Mouse (Mus musculus) cerebellum, adult 2 months (tissue): ENCODE data around the gene Cfap77. TPM values are rescaled to one million over a fixed set of nuclear protein-coding genes. Genes with fewer than 3 reads are reported as not detected.

Source experiments
- DNase-seq, 2 experiments: peaks; one replicate each; pipeline ENCODE4 v3.0.0; 2021
- H3K27ac ChIP-seq: fragments of 200-500 bp; 2 replicates; pipeline ENCODE4 v1.5.1; 2012; ENCODE audit warnings: low read length, control low read depth, inconsistent platforms; ENCODE audit not compliant: insufficient read depth
- H3K27me3 ChIP-seq: fragments of 200-500 bp; 2 replicates; pipeline ENCODE4 v1.6.1; 2012; ENCODE audit warnings: inconsistent platforms, mild to moderate bottlenecking, low read length, moderate library complexity; ENCODE audit not compliant: control insufficient read depth, insufficient read depth
- H3K4me1 ChIP-seq: fragments of 200-500 bp; 2 replicates; pipeline ENCODE4 v1.6.1; 2011; ENCODE audit warnings: low read length; ENCODE audit not compliant: control insufficient read depth, insufficient read depth
- H3K4me3 ChIP-seq: fragments of 200-500 bp; replicated peaks from 2 replicates; pipeline ENCODE3; 2011; ENCODE audit warnings: mild to moderate bottlenecking, low read depth, low read length, control low read depth; ENCODE audit not compliant: insufficient read depth
- CTCF ChIP-seq: fragments of 200-500 bp; IDR thresholded peaks from 2 replicates; pipeline ENCODE4 v1.5.1; 2011; ENCODE audit warnings: low read depth, mild to moderate bottlenecking, control low read depth, low read length, moderate library complexity, borderline replicate concordance; ENCODE audit not compliant: insufficient read depth
- POLR2A ChIP-seq: fragments of 200-500 bp; IDR thresholded peaks from 2 replicates; pipeline ENCODE4 v1.6.1; 2011; ENCODE audit warnings: low read length, control low read depth, borderline replicate concordance; ENCODE audit not compliant: insufficient read depth
- WGBS: fragments of 180-500 bp; shearing (Covaris S2); methylation state at CpG from one replicate; pipeline ENCODE4 v1.1.7; 2018; 5-methylcytosine and 5-hydroxymethylcytosine counted together
- polyA plus RNA-seq: library from polyadenylated mRNA; depleted of rRNA; stranded (reverse); fragments of >200 nt; gene quantifications from 2 replicates; pipeline ENCODE4 v1.2.3, GENCODE M21; 2012

The Cfap77 gene
- polyA plus RNA-seq, 1 experiment: 0.41 TPM

GRCm38 (mm10) chr2:28909186-28909817 is 145.6 kb downstream of the Cfap77 start:
- no peak for DNase-seq
- TF ChIP-seq POLR2A: no peak
- Histone ChIP-seq H3K4me3 (no peak overlapping the region), H3K27ac (no peak overlapping the region), H3K27me3 (no peaks in the 10 kb centered on the region), H3K4me1 (peaks cover 3% of the 10 kb centered on the region; the same call in 1 of the 2 replicates)
- 46% methylated on average over 41 of the region's 41 CpGs for WGBS

GRCm38 (mm10) chr2:28908389-28909153 is 146.3 kb downstream of the Cfap77 start:
- Histone ChIP-seq H3K4me1 (peaks cover 3% of the 10 kb centered on the region; the same call in 1 of the 2 replicates), H3K27ac (no peak overlapping the region), H3K27me3 (no peaks in the 10 kb centered on the region), H3K4me3 (no peak overlapping the region)
- WGBS: 21% methylated on average over 39 of the region's 39 CpGs
- TF ChIP-seq POLR2A (no peak), CTCF (no peak)
- peak in 1 of 2 experiments; percentile 30 for DNase-seq

GRCm38 (mm10) chr2:28907691-28908388 is 147.0 kb downstream of the Cfap77 start:
- Histone ChIP-seq H3K27me3 (no peaks in the 10 kb centered on the region), H3K27ac (no peak overlapping the region)
- 35% methylated on average over 10 of the region's 10 CpGs for WGBS

GRCm38 (mm10) chr2:28905561-28905960 is 149.3 kb downstream of the Cfap77 start:
- TF ChIP-seq CTCF: no peak
- TF ChIP-seq POLR2A: no peak
- Histone ChIP-seq H3K27ac (no peak overlapping the region), H3K4me1 (0 out of 2 replicates have a peak, but pooled peaks cover 3% of the 10 kb centered on the region), H3K27me3 (no peaks in the 10 kb centered on the region), H3K4me3 (no peak overlapping the region)
- WGBS: 25% methylated on average over 4 of the region's 4 CpGs
- no peak for DNase-seq

More at GRCm38 (mm10) chr2:28907691-28908388, 147.0 kb downstream of the Cfap77 start:
- TF ChIP-seq POLR2A: no peak
- no peak for TF ChIP-seq CTCF
- no peak for DNase-seq
- Histone ChIP-seq H3K4me1 (peaks cover 3% of the 10 kb centered on the region; the same call in 1 of the 2 replicates), H3K4me3 (no peak overlapping the region)

GRCm38 (mm10) chr2:28904786-28905185 is 150.1 kb downstream of the Cfap77 start:
- 50% methylated on average over 9 of the region's 9 CpGs for WGBS
- H3K27me3 ChIP-seq: no peaks in the 10 kb centered on the region
- DNase-seq: no peak
- 0 out of 2 replicates have a peak, but pooled peaks cover 3% of the 10 kb centered on the region for H3K4me1 ChIP-seq
- no peak overlapping the region for H3K27ac ChIP-seq
- no peak overlapping the region for H3K4me3 ChIP-seq
- TF ChIP-seq CTCF (no peak), POLR2A (no peak)

GRCm38 (mm10) chr2:28903871-28904270 is 151.0 kb downstream of the Cfap77 start:
- Histone ChIP-seq H3K27me3 (no peaks in the 10 kb centered on the region), H3K4me3 (no peak overlapping the region), H3K27ac (no peak overlapping the region), H3K4me1 (0 out of 2 replicates have a peak, but pooled peaks cover 3% of the 10 kb centered on the region)
- TF ChIP-seq CTCF: no peak
- TF ChIP-seq POLR2A: no peak
- 53% methylated on average over 5 of the region's 5 CpGs for WGBS
- no peak for DNase-seq

GRCm38 (mm10) chr2:28902291-28902690 is 152.6 kb downstream of the Cfap77 start:
- WGBS: 44% methylated on average over 8 of the region's 8 CpGs
- H3K4me1 ChIP-seq: no peaks in the 10 kb centered on the region
- no peak for DNase-seq
- H3K4me3 ChIP-seq: no peak overlapping the region
- TF ChIP-seq POLR2A (no peak), CTCF (no peak)
- no peaks in the 10 kb centered on the region for H3K27me3 ChIP-seq
- no peak overlapping the region for H3K27ac ChIP-seq
